Mouse (Mus musculus): Measurements from ENCODE around the gene Cyp24a1. TPM values are rescaled to one million over a fixed set of nuclear protein-coding genes. Genes with fewer than 3 reads are reported as not detected.

The Cyp24a1 gene
- polyA plus RNA-seq (2014; fragmentation: Nextera tagmentation; extraction: Ambion mirVana): 0.05 TPM in 2 replicates

DNA sequence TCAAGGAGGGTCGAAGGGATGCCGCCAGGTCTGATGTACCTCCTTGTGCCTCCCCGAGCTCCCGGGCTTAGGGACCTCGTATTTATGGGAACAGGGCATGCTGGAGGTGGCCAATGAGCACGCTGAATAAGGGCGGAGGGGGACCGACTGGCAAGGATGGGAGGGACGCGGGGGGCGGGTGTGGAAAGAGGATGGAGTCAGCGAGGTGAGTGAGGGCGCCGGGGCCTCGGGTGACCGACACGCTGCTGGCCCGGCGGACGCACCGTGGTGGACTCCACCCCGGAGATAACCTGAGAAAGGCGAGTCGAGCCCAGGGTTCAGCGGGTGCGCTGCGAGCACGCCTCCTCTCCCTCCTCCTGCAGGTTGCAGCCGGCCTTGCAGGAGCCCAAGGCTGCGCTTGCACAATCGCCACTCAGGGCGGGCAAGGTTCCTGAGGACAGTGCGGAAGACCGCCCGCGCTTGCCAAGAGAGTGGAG, at the start of gene Cyp24a1:
TSS of gene Cyp24a1 (minus strand) at position 55 of the 476 bp plus-strand sequence.
- no peaks in the 10 kb centered on the region for H3K9me3 ChIP-seq (ENCODE audit: control insufficient read depth, low read length)
- no peaks in the 10 kb centered on the region for H3K36me3 ChIP-seq (replicated peaks; ENCODE audit: control insufficient read depth, insufficient read depth)
- peak within 1 kb of the TSS; percentile 20 for H3K4me3 ChIP-seq (replicated peaks; ENCODE audit: low read length)
- peak within 1 kb of the TSS; percentile 28; the same call in 1 of the 2 replicates for H3K9ac ChIP-seq
- peak within 1 kb of the TSS; percentile 46 for H3K4me2 ChIP-seq (replicated peaks)
- no peak within 1 kb of the TSS for H3K27ac ChIP-seq
- peaks cover 12% of the 10 kb centered on the region; the same call in 1 of the 2 replicates for H3K4me1 ChIP-seq (replicated peaks; ENCODE audit: control insufficient read depth, insufficient read depth, low read length)
- ATAC-seq (ENCODE audit: low FRiP score) (0 out of 2 replicates have a peak, but pooled peaks have one; percentile 31), DNase-seq (ENCODE audit: low spot score) (no peak)
- 1% methylated on average over 35 of the region's 36 CpGs for WGBS
- H3K27me3 ChIP-seq (ENCODE audit: control insufficient read depth, insufficient read depth, low read length): peaks cover 62% of the 10 kb centered on the region

DNA sequence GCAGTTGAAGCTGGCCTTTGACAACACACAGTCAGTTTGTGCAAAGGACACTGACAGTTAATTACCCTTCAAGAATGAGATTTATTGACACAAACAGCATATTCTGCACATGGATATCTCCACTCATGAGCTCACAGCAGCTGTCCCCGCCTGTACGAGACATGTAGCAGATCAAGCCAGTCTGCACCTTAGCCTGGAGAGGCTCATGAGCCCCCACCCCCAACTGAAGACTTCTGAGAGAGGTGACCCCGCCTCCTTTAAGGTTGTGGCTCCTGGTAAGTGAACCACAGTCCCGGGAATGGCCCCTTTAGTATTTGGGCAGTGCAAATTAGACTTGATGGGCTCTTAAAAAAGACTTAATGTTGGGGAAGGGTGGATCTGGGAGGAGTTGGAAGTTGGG, 48.8 kb upstream of the Cyp24a1 start:
- Histone ChIP-seq H3K4me2 (replicated peaks) (no peak overlapping the region), H3K36me3 (replicated peaks; ENCODE audit: control insufficient read depth, insufficient read depth) (no peaks in the 10 kb centered on the region), H3K9me3 (ENCODE audit: control insufficient read depth, low read length) (no peaks in the 10 kb centered on the region), H3K27ac (no peak overlapping the region), H3K4me1 (replicated peaks; ENCODE audit: control insufficient read depth, insufficient read depth, low read length) (no peaks in the 10 kb centered on the region), H3K27me3 (ENCODE audit: control insufficient read depth, insufficient read depth, low read length) (no peaks in the 10 kb centered on the region), H3K9ac (no peak overlapping the region), H3K4me3 (replicated peaks; ENCODE audit: low read length) (no peak overlapping the region)
- no peak for DNase-seq (ENCODE audit: low spot score)
- no peak for ATAC-seq (ENCODE audit: low FRiP score)
- WGBS: 68% methylated on average over 4 of the region's 4 CpGs

DNA sequence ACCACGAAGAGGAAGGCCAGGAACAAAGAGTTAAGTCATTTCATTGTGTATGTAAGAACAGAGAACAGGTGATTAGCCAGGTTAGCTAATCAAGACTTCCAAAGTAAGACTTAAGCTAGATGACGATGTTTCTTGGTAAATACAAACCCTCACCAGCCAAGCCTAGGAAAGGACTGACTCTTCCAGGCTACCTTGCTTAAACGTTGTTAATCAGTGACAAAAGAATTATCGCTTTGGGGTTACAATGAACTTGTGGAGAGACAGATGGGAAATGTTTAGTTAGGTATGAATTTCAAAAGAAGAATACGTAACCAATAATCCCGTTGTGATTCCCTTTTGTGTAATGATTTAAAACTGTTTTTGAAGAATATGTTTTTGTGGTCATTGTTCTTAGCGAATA, 48.0 kb upstream of the Cyp24a1 start:
- no peak overlapping the region for H3K4me3 ChIP-seq (replicated peaks; ENCODE audit: low read length)
- ATAC-seq (ENCODE audit: low FRiP score) (no peak), DNase-seq (ENCODE audit: low spot score) (no peak)
- H3K27me3 ChIP-seq (ENCODE audit: control insufficient read depth, insufficient read depth, low read length): no peaks in the 10 kb centered on the region
- no peaks in the 10 kb centered on the region for H3K4me1 ChIP-seq (replicated peaks; ENCODE audit: control insufficient read depth, insufficient read depth, low read length)
- H3K4me2 ChIP-seq (replicated peaks): no peak overlapping the region
- no peak overlapping the region for H3K27ac ChIP-seq
- 91% methylated on average over 7 of the region's 7 CpGs for WGBS
- no peaks in the 10 kb centered on the region for H3K9me3 ChIP-seq (ENCODE audit: control insufficient read depth, low read length)
- no peaks in the 10 kb centered on the region for H3K36me3 ChIP-seq (replicated peaks; ENCODE audit: control insufficient read depth, insufficient read depth)
- H3K9ac ChIP-seq: no peak overlapping the region

DNA sequence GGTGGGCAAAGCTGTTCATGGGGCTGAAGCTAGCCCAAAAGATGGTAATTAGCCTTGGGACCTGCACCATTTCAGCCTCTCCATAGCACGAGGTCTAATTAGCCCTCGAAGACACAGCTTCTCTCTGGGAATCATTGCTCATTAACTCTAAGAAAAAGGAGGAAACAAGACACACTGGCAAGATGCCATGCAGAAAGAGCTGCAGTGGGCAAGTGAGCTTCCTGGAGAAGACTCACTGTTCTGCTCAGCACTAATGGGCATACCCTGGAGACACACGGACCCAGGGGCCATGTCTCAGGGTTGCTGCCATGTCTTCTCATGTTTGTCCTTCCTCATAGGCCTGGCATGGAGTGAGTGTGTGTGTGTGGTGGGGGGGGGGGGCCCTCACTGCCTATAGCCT, 47.2 kb upstream of the Cyp24a1 start:
- Histone ChIP-seq H3K4me1 (replicated peaks; ENCODE audit: control insufficient read depth, insufficient read depth, low read length) (no peaks in the 10 kb centered on the region), H3K27me3 (ENCODE audit: control insufficient read depth, insufficient read depth, low read length) (no peaks in the 10 kb centered on the region), H3K36me3 (replicated peaks; ENCODE audit: control insufficient read depth, insufficient read depth) (no peaks in the 10 kb centered on the region), H3K27ac (no peak overlapping the region), H3K9ac (no peak overlapping the region), H3K9me3 (ENCODE audit: control insufficient read depth, low read length) (no peaks in the 10 kb centered on the region), H3K4me3 (replicated peaks; ENCODE audit: low read length) (no peak overlapping the region), H3K4me2 (replicated peaks) (no peak overlapping the region)
- DNase-seq (ENCODE audit: low spot score) (no peak), ATAC-seq (ENCODE audit: low FRiP score) (no peak)
- WGBS: 62% methylated on average over 3 of the region's 3 CpGs

DNA sequence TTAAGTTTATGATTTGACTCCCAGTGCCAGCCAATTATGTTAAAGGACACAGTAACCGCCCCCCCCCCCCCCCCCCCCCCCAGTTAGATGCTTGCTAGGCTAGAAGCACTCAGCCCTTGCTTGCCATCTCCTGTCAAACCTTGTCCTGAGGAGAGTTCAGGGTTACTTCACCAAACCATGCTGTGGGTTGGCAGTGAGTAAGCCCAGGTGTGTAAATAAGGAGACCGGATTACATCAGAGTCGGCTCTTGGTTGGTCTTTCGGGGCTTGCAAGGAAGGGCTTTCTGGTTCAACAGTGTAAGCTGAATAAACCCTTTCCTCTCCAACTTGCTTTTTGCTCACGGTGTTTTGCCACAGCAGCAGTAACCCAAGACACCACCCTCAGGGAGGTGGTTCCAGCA, 46.7 kb upstream of the Cyp24a1 start:
- Histone ChIP-seq H3K27me3 (ENCODE audit: control insufficient read depth, insufficient read depth, low read length) (no peaks in the 10 kb centered on the region), H3K27ac (no peak overlapping the region), H3K4me1 (replicated peaks; ENCODE audit: control insufficient read depth, insufficient read depth, low read length) (no peaks in the 10 kb centered on the region), H3K4me2 (replicated peaks) (no peak overlapping the region), H3K9me3 (ENCODE audit: control insufficient read depth, low read length) (no peaks in the 10 kb centered on the region), H3K4me3 (replicated peaks; ENCODE audit: low read length) (no peak overlapping the region), H3K36me3 (replicated peaks; ENCODE audit: control insufficient read depth, insufficient read depth) (no peaks in the 10 kb centered on the region), H3K9ac (no peak overlapping the region)
- WGBS: 93% methylated on average over 5 of the region's 5 CpGs
- ATAC-seq (ENCODE audit: low FRiP score) (no peak), DNase-seq (ENCODE audit: low spot score) (no peak)

DNA sequence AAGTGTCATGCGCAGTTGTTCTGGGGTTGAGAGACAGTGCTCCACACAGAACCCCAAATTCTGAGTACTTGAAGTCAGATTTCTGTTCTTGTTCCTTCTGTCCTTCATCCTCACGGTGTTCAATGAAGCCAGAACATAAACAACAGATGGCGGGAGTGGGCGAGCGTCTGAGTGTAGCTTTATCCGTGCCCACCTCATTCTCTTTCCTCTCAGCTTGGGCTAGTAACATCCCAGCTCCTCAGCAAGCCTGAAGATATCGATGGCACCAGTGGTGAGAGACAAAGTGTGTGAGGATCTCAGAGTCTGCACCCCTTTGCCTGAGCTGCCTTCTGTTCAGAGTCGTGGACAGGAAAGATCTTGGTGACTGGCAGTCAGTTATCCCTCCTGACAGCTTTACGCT, 42.3 kb upstream of the Cyp24a1 start:
- no peaks in the 10 kb centered on the region for H3K4me1 ChIP-seq (replicated peaks; ENCODE audit: control insufficient read depth, insufficient read depth, low read length)
- H3K4me3 ChIP-seq (replicated peaks; ENCODE audit: low read length): no peak overlapping the region
- no peak overlapping the region for H3K4me2 ChIP-seq (replicated peaks)
- ATAC-seq (ENCODE audit: low FRiP score) (no peak), DNase-seq (ENCODE audit: low spot score) (no peak)
- 83% methylated on average over 9 of the region's 9 CpGs for WGBS
- no peak overlapping the region for H3K9ac ChIP-seq
- no peaks in the 10 kb centered on the region for H3K9me3 ChIP-seq (ENCODE audit: control insufficient read depth, low read length)
- H3K36me3 ChIP-seq (replicated peaks; ENCODE audit: control insufficient read depth, insufficient read depth): no peaks in the 10 kb centered on the region
- no peaks in the 10 kb centered on the region for H3K27me3 ChIP-seq (ENCODE audit: control insufficient read depth, insufficient read depth, low read length)
- H3K27ac ChIP-seq: no peak overlapping the region

DNA sequence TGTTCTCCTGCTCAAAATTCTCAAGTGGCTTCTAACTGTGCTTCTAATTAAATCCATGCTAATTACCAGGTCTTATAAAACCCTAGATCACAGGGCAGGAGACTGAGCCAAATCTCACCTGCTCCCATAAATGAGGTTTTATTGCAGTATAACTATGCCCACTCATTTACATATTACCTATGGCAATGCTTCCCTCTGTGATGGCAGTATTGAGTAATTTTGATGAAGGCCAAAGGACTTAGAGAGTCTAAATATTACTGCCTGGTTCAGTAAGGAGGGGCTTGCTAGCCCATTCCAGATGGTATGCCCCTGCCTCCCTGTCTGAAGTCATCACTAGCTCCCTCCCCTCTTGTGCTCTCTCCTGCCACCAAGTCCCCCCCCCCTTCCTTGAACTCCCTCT, 38.9 kb upstream of the Cyp24a1 start:
- DNase-seq (ENCODE audit: low spot score) (no peak), ATAC-seq (ENCODE audit: low FRiP score) (peak; percentile 62; the same call in 1 of the 2 replicates)
- H3K27ac ChIP-seq: no peak overlapping the region
- H3K27me3 ChIP-seq (ENCODE audit: control insufficient read depth, insufficient read depth, low read length): no peaks in the 10 kb centered on the region
- no peaks in the 10 kb centered on the region for H3K9me3 ChIP-seq (ENCODE audit: control insufficient read depth, low read length)
- no peaks in the 10 kb centered on the region for H3K4me1 ChIP-seq (replicated peaks; ENCODE audit: control insufficient read depth, insufficient read depth, low read length)
- no peak overlapping the region for H3K4me3 ChIP-seq (replicated peaks; ENCODE audit: low read length)
- H3K36me3 ChIP-seq (replicated peaks; ENCODE audit: control insufficient read depth, insufficient read depth): no peaks in the 10 kb centered on the region
- no peak overlapping the region for H3K4me2 ChIP-seq (replicated peaks)
- H3K9ac ChIP-seq: no peak overlapping the region

DNA sequence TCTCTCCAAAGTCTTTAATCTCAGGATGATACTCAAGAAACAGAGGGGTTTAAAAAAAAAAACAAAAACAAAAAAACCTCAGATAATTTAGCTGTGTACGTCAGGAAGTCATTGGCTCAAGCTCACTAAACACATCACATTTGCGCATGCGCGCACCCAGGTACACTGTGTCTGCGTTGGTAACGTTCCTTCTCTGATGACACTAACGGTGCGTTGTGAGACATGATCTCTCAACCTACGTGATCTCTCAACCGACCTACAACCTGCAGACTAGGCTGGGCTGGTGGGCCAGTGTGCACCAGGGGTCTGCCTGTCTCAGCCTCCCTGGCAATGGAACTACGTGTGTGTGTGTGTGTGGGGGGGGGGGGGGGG, 37.8 kb upstream of the Cyp24a1 start:
- ATAC-seq (ENCODE audit: low FRiP score) (no peak), DNase-seq (ENCODE audit: low spot score) (no peak)
- H3K4me1 ChIP-seq (replicated peaks; ENCODE audit: control insufficient read depth, insufficient read depth, low read length): no peaks in the 10 kb centered on the region
- H3K36me3 ChIP-seq (replicated peaks; ENCODE audit: control insufficient read depth, insufficient read depth): no peaks in the 10 kb centered on the region
- no peak overlapping the region for H3K4me2 ChIP-seq (replicated peaks)
- H3K9me3 ChIP-seq (ENCODE audit: control insufficient read depth, low read length): no peaks in the 10 kb centered on the region
- no peaks in the 10 kb centered on the region for H3K27me3 ChIP-seq (ENCODE audit: control insufficient read depth, insufficient read depth, low read length)
- WGBS: 95% methylated on average over 11 of the region's 11 CpGs
- H3K27ac ChIP-seq: no peak overlapping the region
- no peak overlapping the region for H3K9ac ChIP-seq
- no peak overlapping the region for H3K4me3 ChIP-seq (replicated peaks; ENCODE audit: low read length)

DNA sequence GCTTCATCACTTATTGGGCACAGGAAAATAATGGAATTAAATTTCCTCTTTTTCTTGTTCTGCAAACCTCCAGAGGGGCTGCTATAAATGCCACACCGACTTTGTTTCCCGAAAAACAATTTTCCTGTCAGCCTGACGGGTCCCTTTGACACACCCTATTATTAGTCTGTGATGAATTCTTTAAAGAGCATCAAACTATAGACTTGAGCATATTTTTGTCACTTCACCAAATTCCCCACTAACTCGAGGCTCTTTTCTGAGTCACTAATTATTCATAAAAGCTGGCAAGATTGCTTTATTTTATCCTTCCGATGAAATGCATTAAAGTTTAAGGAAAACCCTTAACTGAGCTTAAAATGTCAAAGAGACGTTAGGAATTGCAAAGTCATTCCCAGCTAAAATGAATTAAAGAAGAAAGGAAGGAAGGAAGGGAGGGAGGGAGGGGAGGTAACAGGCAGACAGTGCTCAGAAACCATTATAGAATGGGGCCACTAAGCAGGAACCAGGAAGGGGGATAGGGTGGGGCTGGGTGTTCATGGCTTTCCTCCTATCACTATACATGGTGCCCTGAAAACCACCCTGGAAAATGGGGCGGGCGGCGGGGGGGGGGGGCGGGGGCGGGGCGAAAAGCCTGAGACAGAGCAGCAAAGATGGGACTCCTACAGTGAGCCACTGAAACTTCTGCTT, 37.3 kb upstream of the Cyp24a1 start:
- H3K9me3 ChIP-seq (ENCODE audit: control insufficient read depth, low read length): no peaks in the 10 kb centered on the region
- DNase-seq (ENCODE audit: low spot score): no peak

DNA sequence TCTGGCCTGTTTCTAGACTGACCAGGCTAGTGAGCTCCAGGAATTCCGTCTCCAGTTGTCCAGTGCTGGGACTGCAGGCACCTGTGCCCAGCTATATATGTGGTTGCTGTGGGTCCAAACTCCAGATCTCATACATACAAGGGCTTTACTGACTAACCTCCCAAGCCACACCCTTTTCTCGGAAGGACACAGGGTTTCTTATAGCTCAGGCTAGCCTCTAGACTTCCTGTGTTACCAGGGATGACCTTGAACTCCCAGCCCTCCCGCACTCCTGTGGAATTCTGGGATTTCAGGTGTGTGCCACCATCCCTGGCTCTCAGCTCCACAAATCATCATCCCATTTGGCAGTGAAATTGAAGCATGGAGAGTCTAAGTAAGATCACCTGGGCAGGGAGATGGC, 33.3 kb upstream of the Cyp24a1 start:
- no peaks in the 10 kb centered on the region for H3K9me3 ChIP-seq (ENCODE audit: control insufficient read depth, low read length)
- no peaks in the 10 kb centered on the region for H3K27me3 ChIP-seq (ENCODE audit: control insufficient read depth, insufficient read depth, low read length)
- H3K27ac ChIP-seq: no peak overlapping the region
- no peak overlapping the region for H3K4me3 ChIP-seq (replicated peaks; ENCODE audit: low read length)
- H3K9ac ChIP-seq: no peak overlapping the region
- no peak overlapping the region for H3K4me2 ChIP-seq (replicated peaks)
- H3K4me1 ChIP-seq (replicated peaks; ENCODE audit: control insufficient read depth, insufficient read depth, low read length): no peaks in the 10 kb centered on the region
- WGBS: 92% methylated on average over 3 of the region's 3 CpGs
- DNase-seq (ENCODE audit: low spot score) (no peak), ATAC-seq (ENCODE audit: low FRiP score) (no peak)
- H3K36me3 ChIP-seq (replicated peaks; ENCODE audit: control insufficient read depth, insufficient read depth): no peaks in the 10 kb centered on the region

More for the DNA sequence above, 37.3 kb upstream of the Cyp24a1 start:
- Histone ChIP-seq H3K36me3 (replicated peaks; ENCODE audit: control insufficient read depth, insufficient read depth) (no peaks in the 10 kb centered on the region), H3K27me3 (ENCODE audit: control insufficient read depth, insufficient read depth, low read length) (no peaks in the 10 kb centered on the region), H3K4me3 (replicated peaks; ENCODE audit: low read length) (no peak overlapping the region), H3K4me1 (replicated peaks; ENCODE audit: control insufficient read depth, insufficient read depth, low read length) (no peaks in the 10 kb centered on the region), H3K27ac (no peak overlapping the region), H3K4me2 (replicated peaks) (no peak overlapping the region), H3K9ac (no peak overlapping the region)
- 51% methylated on average over 12 of the region's 12 CpGs for WGBS
- no peak for ATAC-seq (ENCODE audit: low FRiP score)

All from hindbrain, embryonic 14.5 days (tissue).